Mouse (Mus musculus): ENCODE measurements around the gene Mast3.

Mast3 gene

DNA sequence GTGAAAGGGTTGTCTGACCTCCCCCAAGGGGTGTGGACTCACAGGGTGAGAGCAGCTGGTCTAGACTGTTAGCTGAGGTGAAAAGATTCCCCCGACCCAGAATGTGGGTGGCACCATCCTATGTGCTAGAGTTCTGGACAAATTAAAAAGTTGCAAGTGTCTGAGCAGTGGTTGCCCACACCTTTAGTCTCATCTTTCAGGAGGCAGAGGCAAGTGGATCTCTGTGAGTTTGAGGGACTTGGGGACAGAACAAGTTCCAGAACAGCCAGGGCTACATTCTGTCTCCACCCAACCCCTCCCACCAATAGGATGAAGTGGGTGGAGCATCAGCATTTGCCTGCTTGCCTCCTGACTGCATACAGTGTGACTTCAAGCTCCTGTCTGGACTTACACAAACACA is 42.7 kb downstream of the Mast3 start:
- DNase-seq (ENCODE audit: low spot score in 2 of 2), result no peak

DNA sequence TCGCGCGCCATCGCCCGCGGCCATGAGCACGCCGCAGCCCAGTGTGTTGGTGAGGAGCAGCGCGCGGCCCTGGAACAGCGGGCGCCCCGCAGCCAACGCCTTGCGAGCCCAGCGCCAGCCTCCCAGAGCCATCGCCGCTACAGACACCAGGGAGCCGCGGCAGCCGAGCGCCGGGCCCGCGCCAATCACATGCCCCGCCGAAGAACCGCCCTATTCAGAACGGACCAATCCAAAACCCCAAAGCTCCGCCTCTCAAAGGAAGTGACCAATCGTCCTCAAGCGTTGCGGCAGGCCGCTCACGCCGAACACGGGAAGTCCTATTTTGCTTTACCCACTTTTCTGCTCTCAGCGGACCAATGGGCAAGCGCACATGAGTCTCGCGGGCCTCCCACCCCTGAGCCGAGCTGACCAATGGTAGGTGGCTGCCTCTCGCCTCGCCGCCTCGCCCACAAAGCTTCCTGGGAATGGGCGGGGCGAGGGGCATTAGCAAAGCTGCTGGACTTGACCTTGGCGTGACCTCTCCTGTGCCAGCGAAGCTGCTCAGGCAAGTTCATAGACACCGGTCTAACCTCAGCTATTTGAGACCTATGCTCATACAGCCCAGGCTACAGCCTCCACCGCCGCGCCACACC is 44.0 kb downstream of the Mast3 start, which contains the start of gene Mpv17l2:
Gene Mpv17l2, minus strand, starts transcription at position 172 of the 632 bp plus-strand sequence.
- DNase-seq (ENCODE audit: low spot score in 2 of 2), result peak; percentile 93 to 96

DNA sequence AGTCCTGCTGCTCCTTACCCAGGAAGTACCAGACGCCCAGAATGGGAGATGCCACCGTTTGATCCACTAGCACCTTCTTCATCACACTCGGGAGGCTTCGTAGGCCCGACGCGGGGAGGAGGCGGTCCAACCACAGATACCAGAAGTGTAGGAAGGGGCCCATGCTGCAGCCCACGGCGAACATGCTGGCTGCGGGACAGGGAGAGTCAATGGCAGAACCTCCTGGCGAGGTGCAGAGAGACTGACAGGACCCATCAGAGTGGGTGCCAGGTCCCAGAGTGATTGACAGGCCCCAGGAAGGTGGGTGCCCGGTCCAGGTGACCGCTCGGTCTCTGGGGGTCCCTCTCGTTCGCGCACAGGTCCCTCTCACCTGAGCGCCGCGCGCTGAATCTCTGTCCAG is 44.5 kb downstream of the Mast3 start:
- DNase-seq (ENCODE audit: low spot score in 2 of 2), result no peak

DNA sequence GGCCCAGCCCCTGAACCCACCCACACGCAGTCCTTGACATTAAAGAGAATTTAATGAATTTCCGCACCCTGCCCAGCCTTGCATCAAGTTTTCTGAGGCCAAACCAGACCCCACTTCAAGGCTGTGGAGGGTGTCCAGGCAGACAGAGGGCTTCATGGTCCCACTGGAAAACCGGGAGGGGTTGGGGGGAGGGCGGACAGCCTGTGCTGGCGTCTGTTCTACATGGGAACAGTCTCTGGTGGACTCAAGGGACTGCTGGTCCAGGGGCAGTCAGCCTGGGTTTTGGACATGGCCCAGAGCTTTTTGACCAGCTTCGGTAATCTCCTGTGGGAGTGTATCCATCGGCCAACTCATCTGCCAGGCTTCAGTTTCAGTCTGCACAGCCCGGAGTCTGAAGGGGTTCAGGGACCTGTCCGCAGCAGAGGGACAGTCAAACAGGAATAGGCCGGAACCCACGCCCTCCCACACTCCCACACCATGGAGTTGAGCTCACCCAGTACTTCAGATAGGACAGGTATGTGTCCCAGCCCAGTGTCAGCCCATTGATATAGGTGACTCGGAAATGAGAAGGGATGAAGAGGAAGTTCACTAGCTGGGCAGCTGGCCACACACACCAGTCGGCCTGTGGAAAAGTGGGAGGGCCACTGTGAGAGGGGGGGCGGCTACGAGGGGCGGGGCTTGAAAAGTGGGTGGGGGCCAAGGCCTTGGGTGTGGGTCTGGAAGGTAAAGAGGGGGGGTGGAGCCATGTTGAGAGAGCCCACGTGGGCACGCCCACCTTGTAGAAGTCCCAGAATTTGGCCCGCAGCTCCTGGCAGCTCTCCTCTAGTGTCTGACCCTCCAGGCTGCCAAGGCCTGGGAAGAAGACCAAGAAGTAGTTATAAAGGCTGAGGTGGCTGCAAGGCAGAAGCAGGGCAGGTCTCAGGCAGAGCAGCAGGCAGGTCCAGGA is 46.0 kb downstream of the Mast3 start:
- no peak for DNase-seq (ENCODE audit: low spot score in 2 of 2)

DNA sequence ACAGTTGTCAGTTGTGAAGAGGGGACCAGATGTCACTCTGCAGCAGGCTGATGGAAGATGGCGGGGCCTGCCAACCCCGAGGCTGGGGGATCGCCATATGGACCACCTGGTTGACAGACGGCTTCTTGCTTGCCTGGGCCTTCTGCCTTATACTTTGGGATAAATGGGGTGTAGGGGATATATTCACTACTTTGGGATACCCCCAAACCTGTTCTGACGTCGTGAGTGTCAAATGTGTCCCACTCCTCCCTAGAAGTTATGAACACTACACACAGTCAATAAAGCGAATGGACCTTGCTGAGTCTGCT is 46.6 kb downstream of the Mast3 start:
- no peak for DNase-seq (ENCODE audit: low spot score in 2 of 2)

DNA sequence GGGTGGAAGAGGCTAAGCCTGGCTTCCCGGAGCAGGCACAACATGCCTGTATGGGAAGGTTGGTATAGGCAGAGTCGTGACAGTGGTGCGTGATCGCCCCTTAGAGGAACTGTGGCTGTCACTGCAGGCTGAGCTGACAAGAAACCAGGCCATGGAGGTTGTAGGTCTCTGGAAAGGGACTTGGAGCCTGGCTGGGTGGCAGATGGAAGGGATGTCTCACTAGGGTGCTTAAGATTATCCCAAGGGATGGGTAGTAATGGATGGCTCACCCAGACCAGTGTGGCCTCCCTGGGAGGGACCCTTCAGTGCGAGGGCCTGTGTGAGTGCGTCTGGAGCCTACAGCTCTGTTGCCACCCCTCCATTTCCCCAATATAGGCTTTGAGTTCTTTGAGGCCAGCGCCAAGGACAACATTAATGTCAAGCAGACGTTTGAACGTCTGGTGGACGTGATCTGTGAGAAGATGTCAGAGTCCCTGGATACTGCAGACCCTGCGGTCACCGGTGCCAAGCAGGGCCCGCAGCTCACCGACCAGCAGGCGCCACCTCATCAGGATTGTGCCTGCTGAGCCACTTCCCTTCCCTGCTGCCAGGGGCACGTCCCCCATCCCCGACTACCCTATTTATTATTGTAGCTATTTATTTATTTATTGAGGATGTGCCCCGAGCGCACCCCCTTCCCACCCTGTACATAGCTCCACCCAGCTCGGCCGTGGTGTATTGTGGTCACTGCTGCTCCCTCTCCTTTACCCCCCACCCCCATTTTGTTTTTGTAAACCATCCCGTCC is 47.1 kb downstream of the Mast3 start:
- no peak for DNase-seq (ENCODE audit: low spot score in 2 of 2)

DNA sequence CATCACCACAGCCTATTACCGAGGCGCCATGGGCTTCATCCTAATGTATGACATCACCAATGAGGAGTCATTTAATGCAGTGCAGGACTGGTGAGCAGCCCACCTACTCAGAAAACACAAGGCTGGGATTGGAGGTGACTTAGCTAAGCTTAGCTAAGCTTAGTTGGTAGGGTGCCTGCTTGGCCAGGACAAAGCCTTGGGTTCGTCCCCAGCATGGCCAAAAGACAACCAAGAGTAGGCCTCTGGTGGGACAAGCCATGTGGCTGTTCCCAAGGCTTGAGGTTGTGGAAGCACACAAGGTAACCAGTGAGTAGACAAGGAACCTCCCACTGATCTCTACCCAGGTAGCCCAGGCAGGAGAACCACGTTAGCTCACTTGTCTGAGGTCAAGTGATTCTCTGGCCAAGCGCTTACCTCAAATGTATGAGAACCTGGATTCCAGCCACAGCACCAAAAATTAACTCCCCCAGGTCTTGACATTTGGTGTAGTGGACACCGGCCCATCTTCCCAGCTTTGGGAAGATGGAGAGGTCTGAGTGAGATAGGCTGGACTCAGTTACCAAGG is 48.3 kb downstream of the Mast3 start:
- DNase-seq (ENCODE audit: low spot score in 2 of 2), result no peak

DNA sequence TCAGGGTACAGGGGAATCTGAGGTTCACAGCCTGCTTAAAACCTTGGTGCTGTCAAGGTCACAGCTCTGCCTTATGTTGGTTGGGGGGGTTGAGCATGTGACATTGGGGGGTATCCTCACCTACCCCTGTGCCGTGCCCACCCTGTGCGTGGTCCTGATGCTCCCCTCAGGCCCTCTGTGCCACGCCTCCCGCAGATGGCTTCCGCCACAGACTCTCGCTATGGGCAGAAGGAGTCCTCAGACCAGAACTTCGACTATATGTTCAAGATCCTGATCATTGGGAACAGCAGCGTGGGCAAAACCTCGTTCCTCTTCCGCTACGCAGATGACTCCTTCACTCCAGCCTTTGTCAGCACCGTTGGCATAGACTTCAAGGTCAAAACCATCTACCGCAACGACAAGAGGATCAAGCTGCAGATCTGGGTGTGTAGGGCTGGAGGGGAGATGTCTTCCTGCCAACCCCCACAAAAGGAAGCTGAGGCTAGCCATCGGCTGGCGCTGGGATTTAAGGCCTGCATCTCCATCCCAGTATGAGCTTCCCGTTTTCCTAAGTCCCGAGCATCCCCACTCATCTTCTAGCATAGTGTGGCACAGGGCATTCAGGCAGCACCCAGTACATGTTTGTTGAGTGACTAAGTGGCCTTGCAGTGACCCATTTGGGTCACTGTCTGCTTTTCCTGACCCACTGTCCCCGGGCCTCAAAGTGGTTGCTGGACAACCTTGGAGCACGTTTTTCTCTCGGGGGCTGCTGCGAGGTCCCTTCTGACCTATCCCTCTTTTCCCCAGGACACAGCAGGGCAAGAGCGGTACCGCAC is 49.0 kb downstream of the Mast3 start:
- DNase-seq (ENCODE audit: low spot score in 2 of 2), result no peak

DNA sequence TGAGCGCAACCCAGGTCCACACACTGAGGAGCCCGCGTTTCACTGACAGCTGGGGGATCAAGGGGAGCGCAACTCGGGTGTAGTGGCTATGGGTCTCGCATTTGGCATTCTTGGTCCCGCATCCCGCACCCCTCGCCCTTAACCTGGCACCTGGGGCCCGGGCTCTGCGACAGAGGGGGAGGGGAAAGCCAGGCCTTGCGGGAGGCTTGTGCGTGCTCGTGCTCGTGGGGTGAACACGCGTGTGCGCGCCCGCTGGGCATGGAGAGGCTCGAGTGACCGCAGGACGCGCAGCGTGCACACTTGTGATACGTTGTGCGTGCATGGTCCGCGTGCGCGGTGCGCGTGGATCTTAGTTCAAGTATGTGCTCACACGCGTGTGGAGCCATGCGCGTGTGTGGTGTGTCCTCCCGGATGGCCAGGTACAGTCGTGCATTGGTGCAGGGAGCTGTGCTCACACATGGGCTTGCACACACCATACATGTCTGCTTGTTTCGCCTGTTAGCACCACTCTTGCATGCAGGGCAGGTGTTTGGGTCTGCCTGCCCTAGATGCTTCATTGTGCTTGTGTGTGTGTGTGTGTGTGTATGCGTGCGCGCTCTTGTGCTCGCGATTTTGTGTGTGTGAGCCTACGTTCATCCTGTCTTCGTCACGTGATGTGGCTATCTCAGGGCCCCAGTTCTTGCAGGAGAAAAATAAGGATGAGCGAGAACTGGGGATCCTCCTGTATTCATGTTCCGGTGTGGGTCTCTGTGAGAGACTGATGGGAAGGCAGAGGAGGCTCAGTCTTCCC is 49.8 kb downstream of the Mast3 start:
- no peak for DNase-seq (ENCODE audit: low spot score in 2 of 2)

DNA sequence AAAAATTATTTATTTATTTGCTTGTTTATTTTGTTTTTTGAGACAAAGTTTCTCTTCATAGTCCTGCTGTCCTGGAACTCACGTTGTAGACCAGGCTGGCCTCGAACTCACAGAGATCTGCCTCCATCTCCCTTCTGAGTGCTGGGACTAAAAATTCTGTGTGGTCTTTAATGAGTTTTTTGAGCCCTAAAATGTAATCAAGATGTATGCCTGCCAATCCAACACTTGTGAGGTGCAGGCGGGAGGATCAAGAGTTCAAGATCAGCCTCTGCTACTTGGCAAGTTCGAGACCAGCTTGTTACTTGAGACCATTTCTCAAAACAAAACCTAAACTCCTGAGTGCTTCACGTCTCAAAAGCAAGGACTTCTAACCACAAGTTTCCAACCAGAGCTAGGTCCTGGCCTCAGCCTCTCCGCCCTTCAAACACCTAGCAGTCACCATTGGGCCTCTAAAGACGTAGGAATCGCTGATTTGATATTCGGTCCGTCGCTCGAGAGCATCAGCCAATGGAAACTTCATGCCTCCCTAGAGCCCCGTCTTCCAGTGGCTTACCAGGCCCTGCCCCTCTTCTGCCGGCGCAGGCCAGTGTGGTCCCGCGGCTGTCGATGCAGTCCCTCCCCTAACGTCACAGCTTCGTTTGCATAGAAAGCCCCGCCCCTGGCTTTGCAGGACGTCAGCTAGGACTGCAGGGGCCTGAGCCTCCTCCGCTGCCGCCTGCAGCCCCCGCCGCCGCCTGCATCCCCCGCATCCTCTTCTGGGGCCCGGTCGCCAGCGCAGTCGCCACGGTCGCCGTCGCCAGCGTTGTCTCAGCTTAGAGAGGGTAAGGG is 50.6 kb downstream of the Mast3 start, which contains the start of gene Rab3a:
Gene Rab3a, plus strand, starts transcription at position 637 of the 828 bp plus-strand sequence.
- DNase-seq (ENCODE audit: low spot score in 2 of 2), result peak; percentile 90 to 95

DNA sequence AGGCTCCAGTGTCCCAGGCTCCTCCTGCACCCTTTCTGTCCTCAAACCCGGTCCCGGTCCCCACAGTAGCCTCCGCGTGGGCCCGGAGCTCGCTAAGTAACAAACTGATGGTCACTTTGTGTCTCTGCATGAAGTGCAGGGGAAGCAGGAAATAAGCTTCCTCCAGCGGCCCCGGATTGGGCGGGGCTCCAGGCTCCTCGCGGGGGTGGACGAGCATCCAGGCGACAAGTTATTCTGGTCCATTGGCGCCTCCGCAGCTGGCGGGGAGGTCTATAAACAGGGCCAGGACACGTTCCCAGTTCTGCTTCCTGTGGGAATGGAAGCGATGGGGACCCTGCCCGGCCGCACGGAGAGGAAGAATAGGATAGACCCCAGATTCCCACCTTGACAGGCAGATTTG is 51.7 kb downstream of the Mast3 start:
- DNase-seq (ENCODE audit: low spot score in 2 of 2), result peak; percentile 50 to 53

DNA sequence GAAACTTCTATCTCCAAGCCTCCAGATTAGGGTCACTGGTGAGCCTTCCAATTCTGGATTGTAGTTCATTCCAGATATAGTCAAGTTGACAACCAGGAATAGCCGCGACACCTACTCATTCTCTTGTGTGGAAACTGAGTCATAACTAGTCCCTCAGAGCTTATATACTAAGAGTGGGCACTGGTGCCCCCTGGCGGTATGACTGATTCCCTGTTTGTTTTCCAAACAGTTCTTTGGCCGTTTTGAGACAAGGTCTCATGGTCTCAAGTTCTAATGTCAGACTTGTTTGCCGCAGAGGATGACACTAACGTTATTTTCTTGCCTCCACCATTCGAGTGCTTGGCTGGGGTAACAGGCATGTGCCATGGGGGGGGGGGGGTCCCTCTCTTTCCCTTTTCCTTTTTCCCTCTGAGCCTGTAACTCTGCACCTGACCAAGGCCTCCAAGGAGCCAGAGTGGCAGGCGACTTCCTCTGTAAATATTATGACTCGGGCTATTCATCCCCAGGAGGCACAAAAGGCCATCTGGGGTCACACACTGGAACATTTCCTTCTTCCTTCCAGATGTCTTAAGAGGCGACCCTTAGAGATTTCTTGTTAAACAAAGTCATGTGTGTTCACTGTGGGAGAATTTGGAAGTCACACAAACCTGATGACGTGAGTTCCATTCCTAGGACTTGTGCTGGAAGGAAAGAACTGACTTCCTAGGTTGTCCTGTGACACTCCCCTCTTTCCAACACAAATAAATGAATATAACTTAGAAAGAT is 52.7 kb downstream of the Mast3 start:
- peak; percentile 60 to 81 for DNase-seq (ENCODE audit: low spot score in 2 of 2)

DNA sequence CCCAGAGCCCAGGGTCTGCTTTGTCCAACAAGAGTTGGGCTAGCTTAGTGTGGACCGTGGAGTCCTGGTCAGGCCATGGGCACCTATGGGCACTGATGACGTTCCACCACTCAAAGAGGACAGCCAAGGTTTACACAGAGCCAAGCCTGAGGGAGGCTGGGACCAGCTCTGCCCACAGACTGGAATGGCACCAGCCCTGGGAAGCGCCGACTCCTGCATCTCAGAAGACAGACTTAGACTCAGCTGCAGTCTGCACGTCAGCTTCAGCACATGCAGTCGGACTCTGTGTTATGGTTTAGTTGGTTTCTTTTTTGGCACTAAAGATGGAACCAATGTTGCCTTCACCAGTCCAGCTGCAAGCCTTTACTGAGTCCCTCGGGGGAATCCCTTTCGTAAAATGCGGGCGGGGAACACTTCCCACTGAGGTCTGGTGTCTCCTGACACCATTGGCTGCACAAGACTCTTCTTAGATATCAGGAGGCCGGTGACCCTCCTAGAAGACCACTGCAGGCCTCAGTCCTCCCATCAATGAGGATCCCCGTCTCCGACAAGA is 54.6 kb downstream of the Mast3 start:
- no peak for DNase-seq (ENCODE audit: low spot score in 2 of 2)

DNA sequence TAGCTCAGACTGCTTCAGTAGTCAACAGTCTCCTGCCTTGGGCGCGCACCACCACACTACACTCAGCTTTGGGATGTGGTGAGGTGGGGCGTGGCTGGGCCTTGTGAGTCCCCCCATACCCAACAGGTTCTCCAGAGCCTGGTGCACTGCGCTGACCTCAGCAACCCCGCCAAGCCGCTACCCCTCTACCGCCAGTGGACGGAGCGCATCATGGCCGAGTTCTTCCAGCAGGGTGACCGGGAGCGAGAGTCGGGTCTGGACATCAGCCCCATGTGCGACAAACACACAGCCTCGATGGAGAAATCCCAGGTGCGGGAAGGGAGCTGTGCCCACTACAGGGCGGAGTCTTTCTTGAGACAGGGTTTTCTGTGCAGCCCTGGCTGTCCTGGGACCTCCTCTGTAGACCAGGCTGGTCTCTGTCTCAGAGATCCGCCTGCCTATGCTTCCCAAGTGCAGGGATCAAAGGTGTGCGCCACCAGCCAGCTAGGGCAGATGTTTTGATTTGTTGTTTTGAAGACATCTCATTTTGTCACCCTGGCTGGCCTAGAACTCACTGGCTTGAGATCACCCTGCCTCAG is 55.7 kb downstream of the Mast3 start:
- DNase-seq (ENCODE audit: low spot score in 2 of 2), result no peak

DNA sequence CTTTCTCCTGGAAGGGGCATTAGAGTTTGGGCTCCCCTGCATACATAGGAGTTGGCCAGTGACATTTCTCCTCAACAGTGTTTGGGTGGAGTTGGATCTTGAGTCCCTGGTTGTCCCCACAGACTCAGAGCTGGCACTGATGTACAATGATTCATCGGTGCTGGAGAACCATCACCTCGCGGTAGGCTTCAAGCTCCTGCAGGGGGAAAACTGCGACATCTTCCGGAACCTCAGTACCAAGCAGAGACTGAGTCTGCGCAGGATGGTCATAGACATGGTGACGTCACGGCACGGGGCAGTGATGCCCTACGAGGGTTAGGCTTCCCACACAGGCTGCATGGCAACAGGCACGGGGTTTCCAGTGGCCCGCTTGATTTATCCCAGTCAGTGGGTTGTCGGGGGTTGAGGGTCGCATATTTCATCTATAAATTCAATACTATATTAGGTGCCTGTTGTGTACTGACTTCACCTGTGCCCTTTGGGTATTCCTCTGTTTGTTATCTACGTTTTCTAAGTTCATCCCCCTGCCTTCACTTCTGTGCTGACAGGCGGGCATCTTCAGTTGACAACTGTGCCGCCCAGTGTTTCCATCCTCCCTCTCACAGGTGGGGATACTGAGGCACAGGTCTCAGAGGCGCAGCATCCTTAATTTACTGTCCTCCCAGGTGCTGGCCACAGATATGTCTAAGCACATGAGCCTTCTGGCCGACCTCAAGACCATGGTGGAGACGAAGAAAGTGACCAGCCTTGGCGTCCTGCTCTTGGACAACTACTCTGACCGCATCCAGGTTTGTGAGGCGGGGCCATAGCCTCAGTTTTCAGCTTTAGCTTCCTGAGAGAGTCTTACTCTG is 56.4 kb downstream of the Mast3 start:
- no peak for DNase-seq (ENCODE audit: low spot score in 2 of 2)

DNA sequence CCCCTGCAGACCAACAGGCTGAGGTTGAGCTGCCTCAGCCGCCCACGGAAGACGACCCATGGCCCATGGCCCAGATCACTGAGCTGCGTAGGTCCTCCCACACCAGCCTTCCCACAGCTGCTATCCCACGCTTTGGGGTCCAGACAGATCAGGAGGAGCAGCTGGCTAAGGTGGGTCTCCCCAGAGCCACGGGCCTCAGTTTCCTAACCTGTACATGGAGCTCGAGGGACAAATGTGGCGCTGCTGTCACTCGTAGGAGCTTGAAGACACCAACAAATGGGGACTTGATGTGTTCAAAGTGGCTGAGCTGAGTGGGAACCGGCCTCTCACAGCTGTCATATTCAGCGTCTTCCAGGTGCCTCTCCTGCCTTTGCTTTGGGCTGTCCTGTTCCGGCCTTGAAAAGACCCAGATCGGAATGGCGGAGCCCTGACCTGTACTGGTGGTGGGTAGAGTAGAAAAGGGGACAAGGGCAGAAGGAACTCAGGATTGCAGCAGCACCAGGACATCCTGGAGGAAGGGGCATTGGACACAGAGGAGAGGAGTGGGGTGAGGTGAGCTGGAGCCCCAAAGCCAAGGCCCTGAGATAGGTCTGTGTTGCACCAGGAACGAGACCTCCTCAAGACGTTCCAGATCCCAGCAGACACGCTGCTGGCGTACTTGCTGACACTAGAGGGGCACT is 57.5 kb downstream of the Mast3 start:
- DNase-seq (ENCODE audit: low spot score in 2 of 2), result no peak

Measured in thymus, postnatal 10 days (tissue).